21 mouse cellular contexts compared by ENCODE assay signal in the genomic region with DNA sequence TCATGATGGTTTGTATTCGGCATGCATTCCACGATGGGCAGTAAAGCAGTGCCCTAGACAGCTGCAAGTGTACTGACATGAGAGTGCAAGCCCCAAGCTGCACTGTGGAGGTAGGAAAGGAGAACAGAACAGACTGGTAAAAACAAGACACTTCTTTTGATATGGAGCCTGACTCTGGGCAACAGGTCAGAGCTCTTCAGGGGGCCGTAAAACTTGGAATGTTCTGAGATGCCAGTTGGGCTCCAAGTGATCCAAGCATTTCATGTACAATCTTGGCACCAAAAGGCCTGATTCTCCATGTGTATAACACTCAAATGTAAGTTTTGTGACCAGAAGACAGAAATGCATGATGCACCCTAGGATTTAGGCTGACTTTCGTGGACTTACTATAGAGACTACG.
"Had no signal": no experiment of that assay in that cellular context is flagged by ENCODE, and none has a peak within 500 bp of the region (broad histone marks: within the 10 kb centered on the region; RNA-seq: fewer than 3 reads in every experiment).

No protein-coding gene starts in this region.

- H3K27ac ChIP-seq: kidney, postnatal 0 days; layer of hippocampus, adult 2 months; limb, embryonic 12.5 days; limb, embryonic 15.5 days; liver, embryonic 14.5 days; macrophage; midbrain, embryonic 12.5 days had no signal

- ATAC-seq: liver, postnatal 0 days; lung, postnatal 0 days; midbrain, embryonic 16.5 days had no signal

- H3K36me3 ChIP-seq: limb, embryonic 12.5 days; limb, embryonic 15.5 days; midbrain, embryonic 12.5 days had no signal

- H3K4me1 ChIP-seq: midbrain, embryonic 12.5 days had no signal

- H3K9ac ChIP-seq: limb, embryonic 12.5 days; limb, embryonic 15.5 days; liver, embryonic 14.5 days; liver, postnatal 0 days; lung, embryonic 14.5 days; midbrain, embryonic 12.5 days had no signal

- H3K9me3 ChIP-seq: limb, embryonic 12.5 days; limb, embryonic 15.5 days; midbrain, embryonic 12.5 days had no signal

- H3K27me3 ChIP-seq: limb, embryonic 12.5 days; limb, embryonic 15.5 days; midbrain, embryonic 12.5 days had no signal

- H3K4me2 ChIP-seq: limb, embryonic 12.5 days; limb, embryonic 15.5 days; liver, embryonic 11.5 days; lung, embryonic 14.5 days; midbrain, embryonic 12.5 days had no signal

- DNase-seq: kidney, adult 2 months; kidney, postnatal 25 days; layer of hippocampus, adult 9-11 months; liver, postnatal 0 days; lung, embryonic 14.5 days; right cerebral cortex, adult 18-20 months; right cerebral cortex, postnatal 14 days; right cerebral cortex, postnatal 4 days; spleen, adult 18-20 months; thymus, adult 18-20 months; thymus, postnatal 36 days had no signal

- H3K4me3 ChIP-seq: layer of hippocampus, adult 2 months; limb, embryonic 12.5 days; limb, embryonic 15.5 days; midbrain, embryonic 12.5 days had no signal
